Mouse (Mus musculus) cerebellum, adult 9-11 months (tissue): ENCODE measurements around the gene Cryzl2.

Source experiments
- DNase-seq: peaks from one replicate; pipeline ENCODE4 v3.0.0; 2022

The Cryzl2 gene

DNA sequence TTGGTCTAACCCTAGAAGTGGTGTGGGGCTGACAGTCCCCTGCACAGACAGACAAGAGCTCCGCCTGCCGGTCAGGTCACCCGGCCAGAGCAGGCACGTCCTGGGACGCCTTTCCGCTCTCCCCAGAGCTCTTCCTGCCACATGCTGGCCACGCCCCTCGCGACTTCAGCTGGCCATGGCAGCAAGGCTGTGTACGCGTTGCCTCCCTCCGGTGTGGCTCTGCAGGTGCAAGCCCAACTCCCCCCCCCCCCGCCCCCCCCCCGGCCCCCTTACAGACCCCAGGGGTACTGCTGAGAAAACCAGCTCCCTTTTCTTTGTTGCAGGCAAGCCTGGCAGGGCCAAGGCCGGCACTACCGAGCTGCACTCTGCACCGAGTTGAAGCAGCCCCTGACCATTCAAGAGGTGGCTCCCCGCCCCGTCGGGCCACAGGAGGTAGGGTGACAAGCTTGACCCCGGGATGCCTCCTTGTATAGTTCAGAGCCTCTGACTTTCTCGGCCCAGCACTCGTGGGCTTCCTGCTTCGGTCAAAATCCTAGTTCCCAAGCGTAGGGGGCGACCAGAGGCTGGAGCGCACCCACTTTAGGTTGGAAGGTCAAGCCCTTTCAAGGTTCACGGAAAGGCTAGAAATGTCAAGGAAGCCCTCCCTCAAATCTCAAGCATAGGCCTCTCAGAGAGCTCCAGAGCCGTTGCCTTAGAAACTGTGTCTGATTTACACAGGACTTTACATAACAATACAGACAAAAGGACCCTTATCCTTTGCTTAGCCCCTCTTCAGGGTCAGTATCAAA lies at the start of gene Cryzl2:
Gene Cryzl2, plus strand, starts transcription at position 157 of the 788 bp plus-strand sequence.
- DNase-seq = peak; percentile 16

- DNase-seq = no peak
These were observed 48.7 kb upstream of the Cryzl2 start for GRCm38 (mm10) chr1:157409648-157410047.

DNA sequence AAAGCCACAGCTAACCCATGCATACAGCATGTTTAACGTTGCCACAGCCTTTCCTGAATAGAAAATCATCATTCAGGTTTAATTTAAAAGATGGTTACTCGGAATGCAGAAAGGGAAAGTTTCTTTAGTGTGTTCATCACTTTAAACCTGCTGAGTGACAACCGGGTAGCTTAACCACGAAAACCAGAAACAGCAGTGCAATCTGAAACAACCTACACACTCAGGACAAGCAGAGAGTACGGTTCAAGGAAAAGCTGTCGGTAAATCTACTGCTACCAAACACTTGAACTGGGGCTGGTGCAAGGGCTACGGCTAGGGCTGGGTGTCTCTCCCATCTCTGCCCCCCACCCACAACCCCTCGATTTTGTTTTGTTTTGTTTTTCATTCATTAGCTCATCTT lies 47.4 kb upstream of the Cryzl2 start:
- no peak for DNase-seq

DNA sequence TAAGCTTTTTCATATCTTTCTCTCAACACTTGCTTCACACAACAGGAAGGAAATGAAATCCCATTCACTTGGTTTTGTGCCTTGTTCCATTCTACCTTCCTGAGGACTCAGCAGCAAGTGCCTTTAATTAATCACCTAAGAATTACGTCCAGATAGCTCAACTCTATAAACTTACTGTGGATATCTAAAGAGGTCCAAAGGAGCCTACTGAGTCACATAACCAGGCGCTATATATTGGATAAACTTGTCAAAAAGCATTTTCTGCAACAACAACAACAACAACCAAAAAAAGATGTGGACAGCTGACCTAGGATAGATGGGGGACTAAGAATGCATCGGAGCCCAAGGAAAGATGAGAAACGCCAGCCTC lies 47.1 kb upstream of the Cryzl2 start:
- DNase-seq = no peak

DNA sequence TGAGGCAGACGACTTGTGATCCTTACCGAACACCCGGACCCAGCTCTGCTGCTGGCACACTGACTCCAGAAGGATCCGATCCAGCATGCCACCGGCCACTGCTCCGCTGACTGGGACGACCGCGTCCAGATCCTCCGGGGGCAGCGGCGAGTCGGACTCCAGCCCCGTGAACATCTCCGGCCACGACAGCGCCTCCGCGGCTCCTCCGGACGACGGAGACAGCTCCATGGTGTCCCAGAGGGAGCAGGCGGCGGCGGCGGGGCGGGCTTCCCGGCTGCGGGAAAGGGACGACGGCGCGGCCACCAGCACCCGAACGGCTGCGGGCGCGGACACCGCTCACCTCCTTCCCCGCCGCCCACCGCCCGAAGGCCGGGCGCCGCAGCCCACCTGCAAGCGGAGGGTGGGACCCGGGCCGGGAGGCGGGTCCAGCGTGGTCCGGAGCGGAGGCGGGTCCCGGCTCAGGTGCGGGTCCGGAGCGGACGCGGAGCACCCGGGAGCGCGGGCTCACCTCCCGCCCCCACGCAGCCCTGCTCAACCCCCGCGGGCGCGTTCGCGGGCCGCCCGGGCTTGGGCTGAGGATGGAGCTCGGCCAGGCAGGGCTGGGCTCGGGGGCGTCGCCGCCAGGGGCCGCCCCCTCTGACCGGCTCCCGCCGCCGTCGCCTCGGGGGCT lies 46.5 kb upstream of the Cryzl2 start:
- DNase-seq = peak; percentile 78

- peak; percentile 97 for DNase-seq
These were observed 45.7 kb upstream of the Cryzl2 start, which contains the start of gene Rasal2 for GRCm38 (mm10) chr1:157412454-157413369. Gene Rasal2, minus strand, starts transcription at chr1:157412595.

- DNase-seq = no peak
These were observed 42.6 kb upstream of the Cryzl2 start for GRCm38 (mm10) chr1:157415771-157416170.

- DNase-seq = no peak
These were observed 41.7 kb upstream of the Cryzl2 start for GRCm38 (mm10) chr1:157416628-157417027.

- no peak for DNase-seq
These were observed 41.0 kb upstream of the Cryzl2 start for GRCm38 (mm10) chr1:157417414-157417813.

- no peak for DNase-seq
These were observed 40.5 kb upstream of the Cryzl2 start for GRCm38 (mm10) chr1:157417861-157418260.

DNA sequence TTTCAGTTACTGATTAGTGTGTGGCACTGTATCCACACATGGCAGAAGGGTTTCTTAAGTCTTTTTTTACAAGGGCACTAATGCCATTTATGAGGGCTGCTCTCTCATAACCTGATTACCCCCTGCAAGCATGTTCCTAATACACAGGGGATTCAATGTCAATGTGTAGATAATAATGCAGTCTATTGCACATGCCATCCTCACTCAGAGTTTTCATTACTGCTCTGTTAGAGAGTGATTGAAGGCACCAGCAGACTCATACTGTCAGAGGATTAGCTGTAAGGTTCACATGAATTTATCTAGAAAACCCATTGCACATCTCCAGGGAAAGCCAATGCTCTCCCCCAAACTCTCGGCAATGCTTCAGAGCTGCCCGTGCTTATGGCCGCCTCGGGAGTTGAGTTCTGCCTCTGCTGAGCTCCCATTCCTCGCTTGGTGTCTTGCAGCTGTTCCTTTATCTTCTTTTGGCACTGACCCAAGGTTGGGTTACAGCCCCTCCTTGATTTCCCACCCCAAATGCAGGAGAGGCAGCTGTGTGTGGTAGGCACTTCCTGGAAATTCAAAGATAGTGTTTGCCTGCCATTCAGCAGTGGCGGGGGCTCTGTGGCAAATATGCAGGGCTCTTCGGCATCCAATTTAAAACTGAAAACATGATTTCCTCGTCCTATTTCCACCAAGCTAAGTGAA lies 32.5 kb upstream of the Cryzl2 start:
- DNase-seq = no peak

DNA sequence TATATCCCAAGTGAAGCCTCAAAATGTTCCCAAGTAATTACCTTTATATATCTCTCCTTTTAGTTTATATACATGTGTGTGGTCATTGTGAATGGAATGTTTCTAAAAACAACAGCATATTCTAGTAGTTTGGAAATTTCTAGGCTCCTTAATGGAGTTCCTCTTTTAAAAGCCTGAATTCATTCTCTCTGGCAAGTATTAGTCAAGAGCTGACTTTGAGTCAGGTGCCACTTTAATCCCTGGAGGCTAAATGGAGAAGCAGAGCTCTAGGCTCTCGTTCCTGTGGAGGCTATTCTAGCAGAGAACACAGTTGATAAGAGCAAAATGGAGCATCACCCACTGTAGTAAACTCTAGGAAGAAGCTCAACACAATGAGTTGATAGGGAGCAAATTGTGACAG lies 31.4 kb upstream of the Cryzl2 start:
- DNase-seq = no peak

- no peak for DNase-seq
These were observed 30.8 kb upstream of the Cryzl2 start for GRCm38 (mm10) chr1:157427604-157428003.

DNA sequence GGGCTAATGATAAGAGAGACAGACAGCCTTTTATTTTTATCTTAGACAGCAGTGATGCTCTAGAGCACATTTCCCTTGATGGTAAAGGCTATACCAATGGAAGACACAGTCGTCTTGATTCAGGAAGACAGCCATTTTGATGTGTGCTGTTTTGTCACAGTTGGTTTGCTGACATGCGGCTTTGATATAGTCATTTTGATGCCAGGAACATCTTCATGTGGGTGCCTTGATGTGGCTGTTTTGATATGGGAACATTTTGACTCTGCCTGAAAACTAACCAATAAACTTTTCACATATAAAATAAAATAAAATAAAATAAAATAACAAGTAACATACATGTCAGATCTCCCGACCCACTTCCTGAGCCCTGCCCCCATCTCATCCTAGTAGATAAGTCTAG lies 30.0 kb upstream of the Cryzl2 start:
- no peak for DNase-seq

- peak; percentile 17 for DNase-seq
These were observed 25.1 kb upstream of the Cryzl2 start for GRCm38 (mm10) chr1:157433316-157433715.

DNA sequence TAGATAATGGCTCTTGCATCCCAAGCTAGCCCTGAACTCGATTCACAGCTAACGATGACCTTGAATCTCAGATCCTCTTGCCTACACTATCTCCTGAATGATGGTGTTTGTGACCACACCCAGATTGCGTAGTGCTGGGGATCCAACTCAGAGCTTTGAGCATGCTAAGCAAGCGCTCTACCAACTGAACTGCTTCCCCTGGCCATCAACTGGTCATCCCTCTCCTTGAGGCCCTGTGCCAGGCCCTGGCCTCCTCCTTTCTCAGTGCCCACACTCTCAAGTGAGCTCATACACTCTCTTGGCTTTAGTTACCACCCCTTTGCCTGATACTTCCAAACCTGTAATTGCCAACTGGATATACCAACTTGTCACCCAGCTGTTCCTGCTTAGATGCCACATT lies 24.0 kb upstream of the Cryzl2 start:
- no peak for DNase-seq

- no peak for DNase-seq
These were observed 22.5 kb upstream of the Cryzl2 start for GRCm38 (mm10) chr1:157435926-157436325.

DNA sequence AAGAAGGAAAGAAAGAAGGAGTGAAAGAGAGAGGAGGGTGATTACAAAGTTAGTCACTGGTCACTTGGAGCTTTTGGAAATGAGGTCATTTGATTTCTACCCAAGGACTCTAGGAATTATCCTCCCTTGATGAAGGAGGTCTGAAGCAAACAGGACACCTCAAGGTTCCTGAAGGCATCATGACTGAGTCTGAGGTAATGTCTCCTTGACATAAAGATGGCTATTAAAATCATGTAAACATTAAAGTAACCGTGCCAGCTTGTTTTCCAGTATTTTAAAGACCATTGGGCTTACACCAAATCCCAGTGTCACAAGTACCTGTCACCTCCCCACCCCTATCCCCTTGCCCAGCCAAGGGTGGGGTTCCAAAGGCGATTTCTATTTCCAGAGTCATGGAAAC lies 20.1 kb upstream of the Cryzl2 start:
- no peak for DNase-seq

- DNase-seq = no peak
These were observed 19.3 kb upstream of the Cryzl2 start for GRCm38 (mm10) chr1:157439101-157439500.

- DNase-seq = peak; percentile 2
These were observed 18.3 kb upstream of the Cryzl2 start for GRCm38 (mm10) chr1:157439973-157440641.

GRCm38 (mm10) chr1:157443026-157443722 lies 15.2 kb upstream of the Cryzl2 start:
- DNase-seq = no peak
